Mouse (Mus musculus): ENCODE measurements around the gene Casp8ap2.

Gene Casp8ap2

GRCm38 (mm10) chr4:32668291-32668690 is 53.0 kb downstream of the Casp8ap2 start:
- DNase-seq (ENCODE audit: low spot score) = no peak

DNA sequence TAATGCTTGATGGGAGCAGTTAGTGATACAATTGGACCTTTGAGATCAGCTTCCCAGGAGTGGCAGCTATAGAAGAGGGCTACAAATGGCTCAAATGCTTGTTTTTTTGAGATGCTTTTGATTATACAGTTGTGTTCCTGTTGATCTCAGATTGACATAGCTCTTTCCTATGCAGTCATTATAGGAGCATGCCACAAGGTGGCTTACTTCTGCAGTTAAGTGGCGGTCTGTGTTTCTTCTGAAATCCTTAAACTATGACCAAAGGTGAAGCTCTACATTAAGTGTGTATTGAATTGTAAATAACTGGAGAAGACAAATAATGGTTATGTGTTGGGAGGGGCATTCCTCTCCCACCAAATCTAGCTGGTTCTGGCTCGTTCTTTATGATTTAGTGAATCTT is 54.6 kb downstream of the Casp8ap2 start:
- no peak for DNase-seq (ENCODE audit: low spot score)

GRCm38 (mm10) chr4:32674025-32674424 is 58.8 kb downstream of the Casp8ap2 start:
- DNase-seq (ENCODE audit: low spot score) = no peak

DNA sequence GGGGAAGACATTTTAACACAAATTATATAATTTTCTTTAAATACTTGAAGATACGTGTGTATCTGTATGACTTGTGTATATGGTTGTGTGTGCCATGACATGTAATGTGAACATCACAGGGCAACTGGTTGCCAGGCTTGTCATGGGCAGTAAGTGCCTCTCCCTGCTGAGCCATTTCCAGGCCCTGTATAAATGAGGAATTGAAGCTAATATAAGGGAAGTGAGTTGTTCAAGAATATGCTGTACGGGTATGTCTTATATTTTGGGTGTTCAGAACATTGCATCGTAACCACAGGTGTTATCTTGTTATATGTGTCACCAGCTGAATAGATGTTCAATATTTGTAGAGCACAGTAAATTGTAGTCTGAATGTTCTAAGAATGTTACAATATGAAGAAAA is 62.2 kb downstream of the Casp8ap2 start:
- no peak for DNase-seq (ENCODE audit: low spot score)

DNA sequence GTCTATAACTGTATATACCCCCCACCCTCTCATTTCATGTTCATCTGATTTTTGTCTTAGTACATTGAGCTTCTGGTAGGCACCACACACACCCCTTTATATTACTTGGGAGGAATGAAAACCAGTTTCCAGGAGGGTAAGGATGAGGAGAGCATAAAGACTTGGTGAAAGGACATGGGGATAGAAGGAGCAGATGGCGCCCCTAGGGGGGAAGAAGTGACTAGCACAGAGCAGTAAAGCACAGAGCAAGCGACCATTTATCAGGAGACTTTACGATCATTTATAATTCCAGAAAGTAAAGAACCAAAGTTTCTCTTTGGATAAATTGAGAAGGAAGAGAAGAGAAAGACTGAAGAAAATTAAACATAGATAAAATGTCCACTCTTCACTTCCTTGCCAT is 65.6 kb downstream of the Casp8ap2 start:
- DNase-seq (ENCODE audit: low spot score) = no peak

DNA sequence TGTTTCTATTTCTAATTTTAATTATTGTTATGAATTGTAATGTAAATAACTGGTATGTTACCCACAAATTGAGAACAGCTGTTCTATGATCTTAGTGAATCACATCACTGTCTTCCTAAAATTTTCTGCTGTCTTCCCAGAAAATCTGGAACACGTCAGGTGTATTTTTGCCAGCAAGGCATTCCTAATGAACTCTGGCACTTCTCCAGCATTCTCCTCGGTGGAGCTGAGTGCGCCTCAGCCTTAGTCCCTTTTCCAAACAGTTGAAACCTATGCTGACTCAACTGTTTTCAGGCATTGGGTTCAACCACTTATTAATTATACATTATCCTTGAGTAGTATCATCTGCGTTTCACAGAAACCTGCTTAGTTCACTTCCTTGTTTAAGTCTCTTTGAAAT is 67.2 kb downstream of the Casp8ap2 start:
- DNase-seq (ENCODE audit: low spot score) = no peak

- no peak for DNase-seq (ENCODE audit: low spot score)
These were observed 67.9 kb downstream of the Casp8ap2 start for GRCm38 (mm10) chr4:32683061-32683582.

All from urinary bladder, postnatal 14 days (tissue).